Mouse (Mus musculus): ENCODE data around the gene Myh3. TPM values are rescaled to one million over a fixed set of nuclear protein-coding genes. Genes with fewer than 3 reads are reported as not detected.
A peak's percentile ranks its signal among the peaks of the same experiment; 100 is the strongest.

Myh3 gene
- polyA plus RNA-seq, 1 experiment, result 876 TPM

- no peak overlapping the region for H3K4me2 ChIP-seq (ENCODE audit: low read depth)
- H3K79me2 ChIP-seq (ENCODE audit: control insufficient read depth, insufficient read depth), result no peaks in the 10 kb centered on the region
- no peaks in the 10 kb centered on the region for H3K27me3 ChIP-seq (ENCODE audit: control insufficient read depth, insufficient read depth, insufficient read length)
- H3K36me3 ChIP-seq (ENCODE audit: control insufficient read depth, insufficient read depth), result peaks cover 29% of the 10 kb centered on the region
- H3K4me3 ChIP-seq, result no peak overlapping the region
- TF ChIP-seq MYOG (IDR thresholded peaks at IDR 0.05; ENCODE audit: control insufficient read depth in 1 of 3, insufficient read depth in 1 of 3, insufficient read length in 2 of 3, low read depth in 2 of 3) (no peak), CEBPB (IDR thresholded peaks at IDR 0.05; ENCODE audit: insufficient read depth, poor library complexity, severe bottlenecking) (no peak), MYOD1 (IDR thresholded peaks at IDR 0.05; ENCODE audit: control insufficient read depth in 1 of 3, insufficient read length in 2 of 3, low read depth in 2 of 3) (no peak), REST (IDR thresholded peaks at IDR 0.05; ENCODE audit: insufficient read depth, insufficient read length) (no peak), POLR2A (IDR thresholded peaks at IDR 0.05; ENCODE audit: insufficient read length, low read depth) (no peak), SRF (IDR thresholded peaks at IDR 0.05; ENCODE audit: control insufficient read depth, insufficient read length, low read depth) (no peak)
- H3ac ChIP-seq (ENCODE audit: control insufficient read depth, insufficient read length), result no peak overlapping the region
These were observed 33.1 kb upstream of the Myh3 start for GRCm38 (mm10) chr11:67044959-67045358.

- no peak overlapping the region for H3K4me3 ChIP-seq
- peaks cover 8% of the 10 kb centered on the region for H3K36me3 ChIP-seq (ENCODE audit: control insufficient read depth, insufficient read depth)
- H3K79me2 ChIP-seq (ENCODE audit: control insufficient read depth, insufficient read depth), result peaks cover 9% of the 10 kb centered on the region
- H3K27me3 ChIP-seq (ENCODE audit: control insufficient read depth, insufficient read depth, insufficient read length), result no peaks in the 10 kb centered on the region
- H3K4me2 ChIP-seq (ENCODE audit: low read depth), result no peak overlapping the region
- TF ChIP-seq CEBPB (IDR thresholded peaks at IDR 0.05; ENCODE audit: insufficient read depth, poor library complexity, severe bottlenecking) (no peak), TCF3 (IDR thresholded peaks at IDR 0.05; ENCODE audit: insufficient read length, low read depth) (no peak), POLR2A (IDR thresholded peaks at IDR 0.05; ENCODE audit: insufficient read length, low read depth) (no peak), E2F4 (IDR thresholded peaks at IDR 0.05; ENCODE audit: insufficient read depth) (no peak), TCF12 (IDR thresholded peaks at IDR 0.05; ENCODE audit: insufficient read depth, poor library complexity, severe bottlenecking) (no peak), POLR2AphosphoS2 (IDR thresholded peaks at IDR 0.05; ENCODE audit: insufficient read length, low read depth) (no peak), MAX (IDR thresholded peaks at IDR 0.05; ENCODE audit: low read depth) (no peak), MYOG (IDR thresholded peaks at IDR 0.05; ENCODE audit: control insufficient read depth in 1 of 3, insufficient read depth in 1 of 3, insufficient read length in 2 of 3, low read depth in 2 of 3) (no peak), MYOD1 (IDR thresholded peaks at IDR 0.05; ENCODE audit: control insufficient read depth in 1 of 3, insufficient read length in 2 of 3, low read depth in 2 of 3) (no peak), USF1 (IDR thresholded peaks at IDR 0.05; ENCODE audit: low read depth) (no peak), REST (IDR thresholded peaks at IDR 0.05; ENCODE audit: insufficient read depth, insufficient read length) (no peak), SRF (IDR thresholded peaks at IDR 0.05; ENCODE audit: control insufficient read depth, insufficient read length, low read depth) (no peak)
- H3ac ChIP-seq (ENCODE audit: control insufficient read depth, insufficient read length), result no peak overlapping the region
These were observed 30.9 kb upstream of the Myh3 start for GRCm38 (mm10) chr11:67047199-67047598.

DNA sequence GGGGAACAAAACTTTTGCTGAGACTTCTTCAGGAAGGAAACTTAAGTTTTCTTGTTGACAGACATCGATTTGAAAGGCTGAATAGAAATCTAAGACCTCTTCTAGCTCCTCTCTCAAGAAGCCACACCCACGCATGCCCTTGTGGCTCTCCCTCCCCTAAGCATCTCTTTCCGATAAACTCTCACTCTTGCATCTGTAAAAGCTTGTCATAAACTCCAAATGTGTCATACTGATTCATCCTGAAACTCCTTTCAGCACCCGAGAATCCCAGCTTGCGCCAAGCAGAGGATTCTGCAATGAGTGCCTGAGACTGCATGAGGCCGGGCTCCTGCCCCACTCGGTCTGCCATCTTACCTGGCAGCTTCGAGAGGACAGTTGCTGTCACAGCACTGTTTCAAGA is 29.6 kb upstream of the Myh3 start:
- Histone ChIP-seq H3K27me3 (ENCODE audit: control insufficient read depth, insufficient read depth, insufficient read length) (no peaks in the 10 kb centered on the region), H3K79me2 (ENCODE audit: control insufficient read depth, insufficient read depth) (peaks cover 17% of the 10 kb centered on the region), H3ac (ENCODE audit: control insufficient read depth, insufficient read length) (no peak overlapping the region), H3K36me3 (ENCODE audit: control insufficient read depth, insufficient read depth) (peaks cover 8% of the 10 kb centered on the region), H3K4me2 (ENCODE audit: low read depth) (no peak overlapping the region), H3K4me3 (no peak overlapping the region)
- TF ChIP-seq TCF12 (IDR thresholded peaks at IDR 0.05; ENCODE audit: insufficient read depth, poor library complexity, severe bottlenecking) (no peak), MAX (IDR thresholded peaks at IDR 0.05; ENCODE audit: low read depth) (no peak), CEBPB (IDR thresholded peaks at IDR 0.05; ENCODE audit: insufficient read depth, poor library complexity, severe bottlenecking) (no peak)

DNA sequence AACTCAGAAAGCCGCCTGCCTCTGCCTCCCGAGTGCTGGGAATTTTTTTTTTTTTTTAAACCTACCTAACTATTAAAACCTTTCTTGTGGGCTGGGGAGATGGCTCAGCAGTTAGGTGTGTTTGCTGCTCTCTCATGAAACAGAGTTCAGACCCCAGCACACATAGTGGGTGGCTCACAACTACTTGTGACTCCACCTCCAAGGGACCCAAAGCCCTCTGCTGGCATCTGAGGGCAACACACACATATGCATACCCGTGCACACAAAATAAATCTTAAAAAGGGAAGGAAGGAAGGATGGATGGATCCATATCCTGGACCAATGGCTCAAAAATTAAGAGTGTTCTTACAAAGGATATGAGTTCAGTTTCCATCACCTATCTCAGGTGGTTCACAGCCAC is 28.8 kb upstream of the Myh3 start:
- no peaks in the 10 kb centered on the region for H3K27me3 ChIP-seq (ENCODE audit: control insufficient read depth, insufficient read depth, insufficient read length)
- H3ac ChIP-seq (ENCODE audit: control insufficient read depth, insufficient read length), result no peak overlapping the region
- peaks cover 8% of the 10 kb centered on the region for H3K36me3 ChIP-seq (ENCODE audit: control insufficient read depth, insufficient read depth)
- TF ChIP-seq CEBPB (IDR thresholded peaks at IDR 0.05; ENCODE audit: insufficient read depth, poor library complexity, severe bottlenecking) (no peak), POLR2A (IDR thresholded peaks at IDR 0.05; ENCODE audit: insufficient read length, low read depth) (no peak), MYOD1 (IDR thresholded peaks at IDR 0.05; ENCODE audit: control insufficient read depth in 1 of 3, insufficient read length in 2 of 3, low read depth in 2 of 3) (no peak), MAX (IDR thresholded peaks at IDR 0.05; ENCODE audit: low read depth) (no peak), REST (IDR thresholded peaks at IDR 0.05; ENCODE audit: insufficient read depth, insufficient read length) (no peak), MYOG (IDR thresholded peaks at IDR 0.05; ENCODE audit: control insufficient read depth in 1 of 3, insufficient read depth in 1 of 3, insufficient read length in 2 of 3, low read depth in 2 of 3) (no peak), USF1 (IDR thresholded peaks at IDR 0.05; ENCODE audit: low read depth) (no peak), SRF (IDR thresholded peaks at IDR 0.05; ENCODE audit: control insufficient read depth, insufficient read length, low read depth) (no peak)
- no peak overlapping the region for H3K4me3 ChIP-seq
- no peak overlapping the region for H3K4me2 ChIP-seq (ENCODE audit: low read depth)
- H3K79me2 ChIP-seq (ENCODE audit: control insufficient read depth, insufficient read depth), result peaks cover 25% of the 10 kb centered on the region

GRCm38 (mm10) chr11:67051676-67052320 is 26.3 kb upstream of the Myh3 start:
- Histone ChIP-seq H3K4me3 (peak overlapping the region; percentile 92), H3K4me2 (ENCODE audit: low read depth) (peak overlapping the region; percentile 82), H3K36me3 (ENCODE audit: control insufficient read depth, insufficient read depth) (peaks cover 12% of the 10 kb centered on the region), H3ac (ENCODE audit: control insufficient read depth, insufficient read length) (peak overlapping the region; percentile 38), H3K27me3 (ENCODE audit: control insufficient read depth, insufficient read depth, insufficient read length) (no peaks in the 10 kb centered on the region), H3K79me2 (ENCODE audit: control insufficient read depth, insufficient read depth) (peaks cover 36% of the 10 kb centered on the region)
- TF ChIP-seq CEBPB (IDR thresholded peaks at IDR 0.05; ENCODE audit: insufficient read depth, poor library complexity, severe bottlenecking), result no peak

Measured in myocyte (in vitro differentiated cells).